Mouse (Mus musculus): ENCODE results near the gene Olfr767. TPM values are rescaled to one million over a fixed set of nuclear protein-coding genes. Genes with fewer than 3 reads are reported as not detected.
"Not testable (repeated sequence)": the region's sequence is repeated elsewhere in the genome, so short reads cannot be mapped to it uniquely, and the experiment has no call there.

Gene Olfr767
- not detected in 2 replicates for total RNA-seq (2014; fragmentation: Nextera tagmentation)
- not detected in 2 replicates for total RNA-seq (2017)

GRCm38 (mm10) chr10:129082810-129083209 lies at the start of gene Olfr767:
Olfr767 (minus strand) TSS chr10:129082910.
- not testable (repeated sequence) for ATAC-seq (replicated peaks; ENCODE audit: low FRiP score, low TSS enrichment, poor library complexity, severe bottlenecking)

GRCm38 (mm10) chr10:129117761-129118160 lies 35.1 kb upstream of the Olfr767 start, which contains the start of gene Olfr769:
Olfr769 (minus strand) TSS chr10:129117861.
- ATAC-seq (replicated peaks; ENCODE audit: low FRiP score, low TSS enrichment, poor library complexity, severe bottlenecking) = no peak

- peak; percentile 50; the same call in 1 of the 2 replicates for ATAC-seq (replicated peaks; ENCODE audit: low FRiP score, low TSS enrichment, poor library complexity, severe bottlenecking)
Observed at GRCm38 (mm10) chr10:129115146-129115545, 32.4 kb upstream of the Olfr767 start.

- no peak for ATAC-seq (replicated peaks; ENCODE audit: low FRiP score, low TSS enrichment, poor library complexity, severe bottlenecking)
Observed at GRCm38 (mm10) chr10:129101231-129101630, 18.5 kb upstream of the Olfr767 start.

- no peak for ATAC-seq (replicated peaks; ENCODE audit: low FRiP score, low TSS enrichment, poor library complexity, severe bottlenecking)
Observed at GRCm38 (mm10) chr10:129099275-129099674, 16.6 kb upstream of the Olfr767 start, which contains the start of gene Olfr768. Olfr768 (minus strand) TSS chr10:129099375.

GRCm38 (mm10) chr10:129068877-129069276 lies 13.8 kb downstream of the Olfr767 start, which contains the start of gene Olfr766-ps1:
Olfr766-ps1 (minus strand) TSS chr10:129068977.
- ATAC-seq (replicated peaks; ENCODE audit: low FRiP score, low TSS enrichment, poor library complexity, severe bottlenecking) = no peak

- not testable (repeated sequence) for ATAC-seq (replicated peaks; ENCODE audit: low FRiP score, low TSS enrichment, poor library complexity, severe bottlenecking)
Observed at GRCm38 (mm10) chr10:129049898-129050297, 32.8 kb downstream of the Olfr767 start, which contains the start of gene Olfr765. Olfr765 (minus strand) TSS chr10:129049998.

- no peak for ATAC-seq (replicated peaks; ENCODE audit: low FRiP score, low TSS enrichment, poor library complexity, severe bottlenecking)
Observed at GRCm38 (mm10) chr10:129039796-129040195, 42.9 kb downstream of the Olfr767 start, which contains the start of gene Olfr764-ps1. Olfr764-ps1 (minus strand) TSS chr10:129039896.

GRCm38 (mm10) chr10:129028343-129028742 lies 54.4 kb downstream of the Olfr767 start:
- no peak for ATAC-seq (replicated peaks; ENCODE audit: low FRiP score, low TSS enrichment, poor library complexity, severe bottlenecking)

GRCm38 (mm10) chr10:129026018-129026662 lies 56.6 kb downstream of the Olfr767 start:
- peak; percentile 89 for ATAC-seq (replicated peaks; ENCODE audit: low FRiP score, low TSS enrichment, poor library complexity, severe bottlenecking)

Other genes starting within 250 kb of the Olfr767 start
- 0.35 TPM in 1 of 2 replicates, not detected in the other for gene Gdf11, start 191.2 kb downstream of the Olfr767 start, total RNA-seq (2014; fragmentation: Nextera tagmentation)
- 0.69 TPM in 1 of 2 replicates, not detected in the other for gene Gdf11, start 191.2 kb downstream of the Olfr767 start, total RNA-seq (2017)
- 6.8 and 19.4 TPM in 2 replicates for gene Cd63, start 181.9 kb downstream of the Olfr767 start, total RNA-seq (2014; fragmentation: Nextera tagmentation)
- gene Cd63, start 181.9 kb downstream of the Olfr767 start, total RNA-seq (2017) = 15.5 and 18.0 TPM in 2 replicates
- gene Rdh5, start 160.0 kb downstream of the Olfr767 start, total RNA-seq (2014; fragmentation: Nextera tagmentation) = 12.8 and 19.0 TPM in 2 replicates
- 1.1 and 3.0 TPM in 2 replicates for gene Rdh5, start 160.0 kb downstream of the Olfr767 start, total RNA-seq (2017)
- gene Bloc1s1, start 158.9 kb downstream of the Olfr767 start, total RNA-seq (2014; fragmentation: Nextera tagmentation) = 45.7 and 94.6 TPM in 2 replicates
- gene Bloc1s1, start 158.9 kb downstream of the Olfr767 start, total RNA-seq (2017) = 73.8 and 82.2 TPM in 2 replicates
- not detected in 2 replicates for gene Itga7, start 149.1 kb downstream of the Olfr767 start, total RNA-seq (2014; fragmentation: Nextera tagmentation)
- gene Itga7, start 149.1 kb downstream of the Olfr767 start, total RNA-seq (2017) = 0.04 and 0.19 TPM in 2 replicates
- not detected in 2 replicates for gene Mettl7b, start 121.9 kb downstream of the Olfr767 start, total RNA-seq (2014; fragmentation: Nextera tagmentation)
- gene Mettl7b, start 121.9 kb downstream of the Olfr767 start, total RNA-seq (2017) = not detected in 2 replicates
- gene Olfr9, start 93.5 kb downstream of the Olfr767 start, total RNA-seq (2014; fragmentation: Nextera tagmentation) = not detected in 2 replicates
- not detected in 2 replicates for gene Olfr9, start 93.5 kb downstream of the Olfr767 start, total RNA-seq (2017)
- not detected in 2 replicates for gene Olfr763, start 72.1 kb downstream of the Olfr767 start, total RNA-seq (2014; fragmentation: Nextera tagmentation)
- not detected in 2 replicates for gene Olfr763, start 72.1 kb downstream of the Olfr767 start, total RNA-seq (2017)
- gene Olfr764-ps1, start 43.0 kb downstream of the Olfr767 start, total RNA-seq (2014; fragmentation: Nextera tagmentation) = not detected in 2 replicates
- not detected in 2 replicates for gene Olfr764-ps1, start 43.0 kb downstream of the Olfr767 start, total RNA-seq (2017)
- not detected in 2 replicates for gene Olfr765, start 32.9 kb downstream of the Olfr767 start, total RNA-seq (2014; fragmentation: Nextera tagmentation)
- gene Olfr765, start 32.9 kb downstream of the Olfr767 start, total RNA-seq (2017) = not detected in 2 replicates
- not detected in 2 replicates for gene Olfr766-ps1, start 13.9 kb downstream of the Olfr767 start, total RNA-seq (2014; fragmentation: Nextera tagmentation)
- not detected in 2 replicates for gene Olfr766-ps1, start 13.9 kb downstream of the Olfr767 start, total RNA-seq (2017)
- not detected in 2 replicates for gene Olfr768, start 16.5 kb upstream of the Olfr767 start, total RNA-seq (2014; fragmentation: Nextera tagmentation)
- not detected in 2 replicates for gene Olfr768, start 16.5 kb upstream of the Olfr767 start, total RNA-seq (2017)
- gene Olfr769, start 35.0 kb upstream of the Olfr767 start, total RNA-seq (2014; fragmentation: Nextera tagmentation) = not detected in 2 replicates
- gene Olfr769, start 35.0 kb upstream of the Olfr767 start, total RNA-seq (2017) = not detected in 2 replicates
- not detected in 2 replicates for gene Olfr770, start 56.1 kb upstream of the Olfr767 start, total RNA-seq (2014; fragmentation: Nextera tagmentation)
- not detected in 2 replicates for gene Olfr770, start 56.1 kb upstream of the Olfr767 start, total RNA-seq (2017)
- gene Olfr771, start 81.8 kb upstream of the Olfr767 start, total RNA-seq (2014; fragmentation: Nextera tagmentation) = not detected in 2 replicates
- not detected in 2 replicates for gene Olfr771, start 81.8 kb upstream of the Olfr767 start, total RNA-seq (2017)
- not detected in 2 replicates for gene Olfr772, start 95.0 kb upstream of the Olfr767 start, total RNA-seq (2014; fragmentation: Nextera tagmentation)
- not detected in 2 replicates for gene Olfr772, start 95.0 kb upstream of the Olfr767 start, total RNA-seq (2017)
- not detected in 2 replicates for gene Olfr773, start 104.5 kb upstream of the Olfr767 start, total RNA-seq (2014; fragmentation: Nextera tagmentation)
- gene Olfr773, start 104.5 kb upstream of the Olfr767 start, total RNA-seq (2017) = not detected in 2 replicates
- not detected in 2 replicates for gene Olfr774, start 153.3 kb upstream of the Olfr767 start, total RNA-seq (2014; fragmentation: Nextera tagmentation)
- not detected in 2 replicates for gene Olfr774, start 153.3 kb upstream of the Olfr767 start, total RNA-seq (2017)
- gene Olfr775, start 165.5 kb upstream of the Olfr767 start, total RNA-seq (2014; fragmentation: Nextera tagmentation) = not detected in 2 replicates
- not detected in 2 replicates for gene Olfr775, start 165.5 kb upstream of the Olfr767 start, total RNA-seq (2017)
- gene Olfr776, start 176.2 kb upstream of the Olfr767 start, total RNA-seq (2014; fragmentation: Nextera tagmentation) = not detected in 2 replicates
- gene Olfr776, start 176.2 kb upstream of the Olfr767 start, total RNA-seq (2017) = not detected in 2 replicates
- not detected in 2 replicates for gene Olfr777, start 188.6 kb upstream of the Olfr767 start, total RNA-seq (2014; fragmentation: Nextera tagmentation)
- gene Olfr777, start 188.6 kb upstream of the Olfr767 start, total RNA-seq (2017) = not detected in 2 replicates
- not detected in 2 replicates for gene Olfr780, start 235.2 kb upstream of the Olfr767 start, total RNA-seq (2014; fragmentation: Nextera tagmentation)
- not detected in 2 replicates for gene Olfr780, start 235.2 kb upstream of the Olfr767 start, total RNA-seq (2017)
- not detected in 2 replicates for gene Olfr781, start 245.9 kb upstream of the Olfr767 start, total RNA-seq (2014; fragmentation: Nextera tagmentation)
- gene Olfr781, start 245.9 kb upstream of the Olfr767 start, total RNA-seq (2017) = not detected in 2 replicates